Mouse (Mus musculus): ENCODE data around the gene Gm10842.

Gene Gm10842

DNA sequence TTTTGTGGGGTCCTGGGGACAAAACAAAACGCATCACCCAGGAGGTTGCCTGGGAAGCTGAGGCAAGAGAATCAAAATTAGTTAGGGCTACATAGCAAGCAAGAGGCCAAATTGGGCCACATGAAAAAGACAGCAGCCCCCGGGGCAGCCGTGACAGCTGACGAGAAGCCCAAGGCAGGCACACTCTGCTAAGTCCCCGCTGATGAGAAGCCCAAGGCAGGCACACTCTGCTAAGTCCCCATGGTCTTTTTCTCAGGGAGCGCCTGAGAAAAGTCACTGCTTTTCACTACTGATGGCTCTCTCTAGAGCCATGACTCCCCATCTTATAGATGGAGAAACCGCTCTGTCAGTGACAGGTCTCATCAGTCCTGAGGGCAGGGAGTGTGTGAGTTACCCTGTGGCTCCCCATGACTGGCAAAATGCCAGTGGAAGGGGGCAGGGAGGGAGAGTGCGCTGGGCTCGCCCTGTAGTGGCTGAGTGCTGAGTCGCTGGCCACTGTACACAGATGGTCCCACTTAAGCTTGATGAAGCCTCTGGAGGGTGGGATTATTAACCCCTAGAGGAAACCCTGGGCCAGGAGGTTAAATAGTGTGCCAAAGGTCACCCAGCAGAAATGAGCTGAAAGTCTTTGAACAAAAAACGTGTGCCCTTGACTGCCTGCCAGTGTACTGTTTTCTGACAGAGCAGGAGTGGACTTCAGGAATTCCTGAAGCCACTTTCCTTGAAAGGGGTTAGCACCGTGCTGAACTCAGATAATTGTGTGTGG lies 6.6 kb downstream of the Gm10842 start:
- DNase-seq (ENCODE audit: low spot score), result no peak

DNA sequence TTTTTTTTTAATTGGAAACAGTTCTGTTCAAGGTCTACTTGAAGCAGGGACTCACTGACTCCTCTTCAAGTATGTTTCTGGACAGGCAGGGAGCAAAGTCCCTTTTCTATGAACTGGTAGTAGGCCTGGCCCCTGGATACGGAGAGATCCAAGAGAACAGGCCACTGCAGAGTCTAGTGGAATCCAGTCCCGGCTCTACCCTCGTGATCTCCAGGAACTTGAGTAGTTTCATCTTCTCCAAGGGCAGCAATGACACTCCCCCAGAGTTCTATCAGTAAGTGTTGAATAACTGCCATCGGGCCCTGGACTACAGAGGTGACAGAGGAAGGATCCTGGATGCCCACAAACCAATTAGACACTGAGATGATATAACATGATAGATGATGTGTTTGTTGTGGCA lies 9.2 kb downstream of the Gm10842 start:
- DNase-seq (ENCODE audit: low spot score), result no peak

DNA sequence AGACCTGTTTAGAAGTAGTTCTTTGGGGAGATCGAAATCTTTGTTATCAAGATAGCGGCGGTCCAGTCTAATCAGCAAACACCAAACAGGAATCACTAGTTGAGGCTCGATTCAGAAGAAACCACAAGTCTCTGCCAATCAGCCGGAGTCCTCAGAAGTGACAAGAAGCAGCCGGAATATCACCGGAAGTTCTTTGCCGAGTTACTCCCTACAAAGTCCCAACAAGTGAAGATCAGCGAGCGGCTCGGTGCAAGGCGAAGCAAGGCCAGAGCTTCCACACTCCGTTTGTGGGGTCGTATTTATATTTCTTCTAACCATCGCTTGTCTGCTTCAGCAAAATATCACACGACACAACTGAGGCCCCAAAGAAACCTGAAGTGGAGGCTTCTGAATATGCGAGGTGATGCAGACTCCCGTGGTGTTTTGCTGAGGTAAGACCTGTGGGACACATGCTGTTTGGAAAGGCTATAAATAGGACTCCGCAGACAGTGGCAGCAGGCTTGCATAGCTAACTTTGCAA lies 10.1 kb downstream of the Gm10842 start:
- DNase-seq (ENCODE audit: low spot score), result no peak

DNA sequence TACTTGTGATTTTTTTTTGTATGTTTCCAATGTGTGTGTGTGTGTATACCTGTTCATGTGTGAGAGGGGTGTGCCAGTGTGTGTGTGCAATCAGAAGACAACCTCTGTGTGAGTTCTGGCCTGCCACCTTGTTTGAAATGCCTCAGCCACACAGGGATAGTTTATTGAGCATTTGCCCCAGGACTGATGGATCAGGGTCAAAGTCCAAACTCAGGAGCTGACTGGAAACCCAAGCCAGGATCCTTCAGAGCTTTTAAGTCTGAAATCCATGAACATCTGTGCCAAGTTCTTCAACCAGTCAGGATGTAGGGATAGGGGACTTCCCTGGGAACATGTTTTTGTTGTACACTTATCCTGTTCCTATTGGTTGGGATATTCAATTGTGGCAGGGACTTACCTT lies 11.4 kb downstream of the Gm10842 start:
- DNase-seq (ENCODE audit: low spot score), result no peak

DNA sequence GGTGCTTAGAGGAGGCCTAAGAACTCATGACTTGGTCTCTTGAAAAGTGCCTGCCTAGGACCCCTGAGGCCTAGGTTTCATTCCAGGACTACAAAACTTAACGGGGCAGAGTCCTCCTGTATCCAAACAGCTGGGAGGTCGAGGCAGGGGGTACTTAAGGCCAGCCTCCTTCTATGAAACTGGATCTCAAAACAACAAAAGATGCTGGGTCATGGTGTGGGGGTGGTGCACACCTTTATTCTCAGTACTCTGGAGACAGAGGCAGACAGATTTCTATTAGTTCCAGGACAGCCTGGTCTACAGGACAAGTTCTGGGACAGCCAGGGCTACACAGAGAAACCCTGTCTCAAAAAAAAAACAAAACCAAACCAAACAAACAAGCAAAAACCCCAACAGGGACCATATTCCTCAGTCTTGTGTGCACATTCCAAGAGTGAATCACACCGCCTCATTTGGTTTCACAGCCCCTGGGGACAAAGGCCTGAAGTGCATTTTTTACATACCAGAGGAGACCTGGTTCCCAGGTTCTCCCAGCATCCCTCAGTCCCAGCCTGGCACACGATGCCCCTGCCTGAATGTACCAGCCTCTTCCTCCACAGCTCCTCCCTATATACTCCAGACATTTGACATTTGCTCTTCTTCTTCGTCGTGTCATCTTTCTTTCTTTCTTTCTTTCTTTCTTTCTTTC lies 13.1 kb downstream of the Gm10842 start:
- no peak for DNase-seq (ENCODE audit: low spot score)

DNA sequence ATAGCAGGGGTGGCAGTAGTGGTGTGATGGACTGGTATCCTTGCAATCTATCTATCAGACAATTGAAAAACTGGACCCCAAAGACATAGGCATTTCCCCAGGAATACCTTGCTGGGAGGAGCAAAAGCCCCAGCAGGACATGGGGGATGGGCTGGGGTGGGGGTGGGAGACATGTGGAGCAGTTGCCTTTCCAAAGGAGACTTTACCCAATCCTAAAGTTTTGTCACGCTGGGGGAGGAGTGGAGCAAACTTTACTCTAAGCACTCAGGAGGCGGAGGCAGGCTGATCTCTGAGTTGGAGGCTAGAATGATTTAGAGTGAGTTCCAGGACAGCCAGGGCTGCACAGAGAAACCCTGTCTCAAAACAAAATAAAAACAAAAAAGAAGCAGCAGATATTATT lies 14.7 kb downstream of the Gm10842 start:
- DNase-seq (ENCODE audit: low spot score), result no peak

DNA sequence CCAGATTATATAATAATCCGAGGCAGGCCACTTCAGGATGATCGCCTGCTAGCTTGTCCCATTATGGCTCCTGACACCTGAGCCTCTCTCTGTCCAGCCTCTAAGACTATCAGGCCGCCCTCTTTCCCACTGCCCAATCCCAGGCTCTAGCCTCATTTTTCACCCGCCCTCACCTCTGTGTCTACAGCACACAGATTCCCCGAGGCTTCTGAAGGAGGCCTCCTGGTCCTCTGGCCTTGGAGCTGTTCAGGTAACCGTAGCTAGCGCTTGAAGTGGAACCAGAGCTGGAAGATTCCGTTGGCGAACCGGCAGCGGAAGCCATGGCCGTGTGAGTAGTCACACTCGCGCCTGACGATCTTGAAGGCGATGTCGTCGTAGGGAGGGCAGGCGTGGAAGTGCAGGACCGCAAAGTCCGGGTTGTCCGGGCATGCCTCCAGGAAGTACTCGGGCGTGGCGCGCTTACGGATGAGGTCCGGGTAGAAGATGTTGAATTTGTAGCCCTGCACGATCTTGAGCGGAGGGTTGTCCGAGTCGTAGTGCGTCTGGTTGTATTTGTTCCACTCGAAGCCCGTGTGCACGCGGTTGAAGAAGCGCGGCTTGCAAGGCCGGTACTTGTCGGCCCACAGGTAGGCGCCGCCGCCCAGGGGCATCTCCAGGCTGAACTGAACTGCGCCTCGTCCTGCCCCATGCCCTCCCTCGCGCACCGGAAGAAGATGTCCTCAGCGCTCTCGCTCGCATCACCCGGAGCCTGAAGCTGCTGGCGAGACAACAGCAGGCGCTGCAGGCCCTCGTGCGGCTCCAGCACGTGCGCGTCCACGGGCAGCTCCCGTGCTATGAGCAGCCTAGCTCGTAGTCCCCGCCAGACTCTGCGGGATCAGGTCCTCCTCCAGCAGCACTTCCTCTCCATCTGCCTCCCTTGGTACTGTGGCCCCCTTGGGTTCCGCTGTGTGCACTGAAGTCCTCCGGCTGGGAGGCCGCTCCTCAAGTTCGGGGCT lies 18.1 kb downstream of the Gm10842 start:
- no peak for DNase-seq (ENCODE audit: low spot score)

DNA sequence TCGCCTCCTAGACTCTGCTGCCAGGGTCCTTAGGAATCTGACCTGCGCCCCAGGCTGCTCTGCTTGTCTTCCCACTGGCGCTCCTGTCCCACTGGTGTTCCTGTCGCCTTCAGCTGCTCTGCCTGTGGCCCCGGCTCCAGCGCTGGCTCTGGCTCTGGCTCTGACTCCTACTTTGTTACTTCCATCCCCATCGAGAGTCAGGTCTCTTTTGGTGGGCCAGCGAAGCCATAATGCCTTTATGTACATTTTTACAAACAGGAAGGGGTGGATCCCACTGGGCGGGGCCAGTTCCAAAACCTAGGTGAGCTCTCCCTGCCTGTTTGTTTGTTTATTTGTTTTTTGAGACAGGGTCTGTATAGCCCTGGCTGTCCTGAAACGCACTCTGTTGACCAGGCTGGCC lies 20.1 kb downstream of the Gm10842 start:
- DNase-seq (ENCODE audit: low spot score), result no peak

DNA sequence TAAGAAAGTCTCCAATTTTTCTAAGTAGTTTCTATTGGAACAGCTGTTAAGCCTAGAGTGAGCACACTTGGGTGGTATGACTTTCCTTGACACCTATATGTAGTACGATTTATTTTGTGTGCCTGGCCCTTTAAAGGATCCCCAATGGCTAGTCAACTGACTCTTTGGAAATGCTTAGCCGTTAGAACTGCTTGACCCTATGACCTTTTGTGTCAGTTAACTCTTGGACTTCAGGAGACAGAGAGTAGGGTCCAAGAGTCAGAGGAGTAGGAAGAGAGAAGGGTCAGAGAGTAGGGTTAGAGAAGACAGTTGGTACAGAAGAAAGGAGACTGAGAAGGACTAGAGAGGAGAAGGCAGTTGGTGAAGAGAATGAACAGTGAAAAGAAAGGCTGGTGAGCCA lies 31.8 kb downstream of the Gm10842 start, which contains the start of gene Tlk2:
TSS of gene Tlk2 (plus strand) at position 292 of the 400 bp plus-strand sequence.
- no peak for DNase-seq (ENCODE audit: low spot score)

DNA sequence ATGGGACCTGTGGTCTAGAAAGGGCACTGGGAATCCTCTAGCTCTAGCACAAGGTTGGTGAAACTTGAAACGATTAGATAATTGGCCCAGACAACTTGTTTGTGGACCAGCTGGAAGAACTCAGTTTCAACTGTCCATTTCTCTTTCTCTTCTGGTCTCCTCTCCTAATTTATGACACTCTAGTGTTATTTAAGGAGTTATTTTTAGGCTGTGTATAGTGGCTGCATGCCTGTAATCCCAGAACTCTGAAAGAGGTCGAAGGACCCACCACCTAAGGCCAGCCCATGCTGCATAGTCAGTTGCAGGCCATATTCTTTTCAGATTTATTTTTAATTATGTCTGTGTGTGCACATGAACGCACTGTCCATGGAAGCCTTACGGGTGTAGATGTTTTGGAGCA lies 32.8 kb downstream of the Gm10842 start:
- DNase-seq (ENCODE audit: low spot score), result no peak

DNA sequence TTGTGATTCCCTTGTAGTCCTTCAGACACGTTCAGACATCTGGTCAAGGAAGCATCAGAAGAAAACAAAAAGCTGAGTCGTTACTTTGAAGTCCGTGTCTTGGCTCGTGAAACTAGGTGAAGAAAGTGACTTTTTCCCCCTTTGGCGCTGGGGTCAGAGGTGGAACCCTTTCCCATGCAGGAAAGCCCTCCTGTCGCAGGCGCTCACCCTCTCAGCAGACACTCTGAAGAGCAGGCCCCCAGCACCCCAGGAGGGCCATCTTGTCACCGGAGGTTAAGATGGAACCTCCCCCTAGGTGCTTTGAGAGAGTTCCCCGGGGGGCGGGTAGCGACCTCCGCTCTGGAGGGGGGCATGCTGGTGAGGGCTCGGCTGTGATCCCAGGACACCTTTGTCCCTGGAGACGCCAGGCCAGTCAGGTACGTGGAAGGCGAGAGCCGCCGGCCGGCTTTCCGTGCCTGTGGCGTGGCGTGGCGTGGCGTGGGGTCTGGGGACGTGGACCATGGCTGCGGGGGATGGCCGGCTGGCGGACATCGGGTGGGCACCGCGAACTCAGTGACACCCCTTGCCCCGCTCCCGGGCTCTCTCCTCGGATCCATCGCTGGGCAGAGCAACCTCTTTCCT lies 33.9 kb downstream of the Gm10842 start:
- DNase-seq (ENCODE audit: low spot score), result no peak

DNA sequence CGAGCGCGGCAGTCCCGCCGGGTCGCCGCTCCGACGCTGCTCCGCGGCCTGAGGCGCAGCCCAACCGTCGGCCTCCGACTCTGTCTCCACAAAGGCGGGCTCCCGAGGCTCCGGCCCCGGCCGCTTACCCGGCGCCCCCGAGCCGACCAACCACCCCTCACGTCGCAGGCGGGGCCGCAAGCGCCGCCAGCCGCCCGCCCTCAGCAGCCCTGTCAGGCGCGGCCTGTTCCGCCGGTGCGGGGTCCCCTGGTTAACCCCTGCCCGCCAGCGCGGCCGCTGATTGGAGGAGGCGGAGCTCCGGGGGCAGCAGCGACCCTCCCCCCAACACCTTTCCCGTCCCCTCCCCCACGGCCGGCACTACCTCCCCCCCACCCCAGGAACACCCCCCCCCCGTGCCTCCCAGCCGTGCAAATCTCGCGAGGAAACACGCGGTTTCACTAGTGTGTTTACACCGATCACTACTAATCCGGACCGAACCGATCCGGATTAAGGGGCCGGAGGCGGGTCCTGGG lies 34.5 kb downstream of the Gm10842 start:
- DNase-seq (ENCODE audit: low spot score), result peak; percentile 60

DNA sequence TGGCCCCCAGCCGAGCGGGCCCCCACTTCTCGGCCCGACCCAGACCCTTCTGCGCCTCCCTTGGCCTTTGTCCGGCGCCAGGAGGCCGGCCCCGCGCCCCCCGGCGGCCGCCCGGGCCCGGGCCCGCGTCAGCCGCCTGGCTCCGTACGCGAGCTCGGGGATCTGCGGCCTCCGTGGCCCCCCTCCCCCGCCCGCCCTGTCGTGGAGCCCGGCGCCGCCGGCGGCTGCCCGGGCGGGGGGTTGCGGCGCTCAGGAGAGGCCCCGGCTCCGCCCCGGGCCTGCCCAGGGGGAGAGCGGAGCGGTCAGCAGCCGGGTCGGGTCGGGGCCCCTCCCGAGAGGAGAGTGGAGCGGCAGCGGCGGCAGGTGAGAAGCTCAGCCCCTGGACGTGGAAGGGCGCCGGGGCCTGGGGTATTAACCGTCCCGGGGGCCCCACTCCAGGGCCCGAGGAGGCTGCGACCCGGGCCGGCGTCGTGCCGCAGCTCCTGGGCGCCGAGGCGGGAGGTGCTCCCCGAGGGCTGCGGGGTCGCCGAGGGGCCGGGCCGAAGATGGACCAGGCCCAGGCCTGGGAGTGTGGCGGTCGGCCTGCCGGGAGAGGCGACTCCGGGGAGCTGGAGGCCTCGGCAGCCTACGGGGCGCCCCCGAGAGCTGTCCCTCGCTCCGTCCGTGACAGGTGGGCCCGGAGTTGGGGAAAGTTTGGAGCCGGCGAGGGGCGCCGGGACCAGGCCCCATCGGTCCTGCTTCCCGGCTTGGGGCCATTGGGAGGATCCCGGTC lies 35.2 kb downstream of the Gm10842 start:
- no peak for DNase-seq (ENCODE audit: low spot score)

DNA sequence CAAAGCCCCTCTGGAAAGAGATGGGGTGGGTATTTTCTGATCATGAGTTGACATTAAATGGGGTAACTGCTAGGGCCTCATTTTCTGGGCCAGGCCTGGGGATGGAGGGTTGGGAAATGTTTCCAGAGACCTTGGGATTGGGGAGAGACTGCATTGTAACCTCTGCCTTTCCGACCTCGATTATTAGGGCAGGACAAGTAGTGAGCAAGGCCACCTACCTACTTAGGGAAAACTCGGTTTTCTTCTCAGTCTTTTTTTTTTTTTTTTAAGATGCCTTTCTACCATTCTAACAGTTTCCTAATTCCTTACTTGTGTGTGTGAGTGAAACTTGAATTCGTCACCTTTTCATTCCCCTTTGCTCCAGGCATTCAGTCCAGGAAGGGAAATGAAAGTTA lies 35.8 kb downstream of the Gm10842 start:
- no peak for DNase-seq (ENCODE audit: low spot score)

DNA sequence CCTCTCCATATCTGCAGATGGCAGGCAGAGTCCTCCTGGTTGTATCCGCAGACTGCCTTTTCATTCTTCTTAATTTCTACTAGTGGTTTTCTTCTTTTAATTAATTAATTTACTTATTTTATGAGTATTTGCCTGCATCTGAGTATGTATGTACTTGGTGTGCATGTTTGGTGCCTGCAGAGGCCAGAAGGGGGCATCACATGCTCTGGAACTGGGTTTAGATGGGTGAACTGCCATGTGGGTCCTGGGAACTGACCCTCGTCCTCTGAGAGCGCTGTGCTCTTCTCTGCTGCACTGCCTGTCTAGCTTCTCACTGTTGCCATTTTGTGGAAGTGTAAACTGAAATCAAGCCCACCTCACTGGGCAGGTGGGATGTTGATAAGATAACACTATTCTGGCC lies 38.0 kb downstream of the Gm10842 start:
- DNase-seq (ENCODE audit: low spot score), result no peak

DNA sequence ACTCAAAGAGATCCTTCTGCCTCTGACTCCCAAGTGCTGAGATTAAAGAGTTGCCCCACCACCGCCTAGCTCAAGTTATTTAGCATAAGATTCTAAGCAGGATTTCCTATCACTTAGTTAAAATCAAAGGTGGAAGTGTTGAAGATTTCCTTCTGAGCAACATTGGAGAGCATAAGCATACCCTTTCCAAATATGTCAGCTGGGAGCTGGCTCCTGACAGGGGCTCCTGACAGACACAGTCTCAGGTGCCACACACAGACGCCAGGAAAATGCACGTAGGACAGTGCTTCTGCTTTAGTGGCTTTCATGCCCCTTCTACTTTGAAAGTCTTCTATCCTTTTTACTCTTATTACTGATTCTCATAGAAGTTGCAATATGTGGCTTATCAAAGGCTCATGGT lies 45.5 kb downstream of the Gm10842 start:
- no peak for DNase-seq (ENCODE audit: low spot score)
